Mouse (Mus musculus) CH12.LX (cell line): ENCODE measurements around the gene Thy1.

Experiments
- BHLHE40 ChIP-seq: IDR thresholded peaks from 2 replicates; pipeline ENCODE4 v1.6.1; 2011; ENCODE audit warnings: mild to moderate bottlenecking, low read depth, low read length, improper control_type of control experiment
- CTCF ChIP-seq, 2 experiments: IDR thresholded peaks in 1 of 2; conservative IDR thresholded peaks in 1 of 2; 2 replicates each; pipeline ENCODE4 v1.5.1; 2011 to 2012; ENCODE audit warnings: low read depth in 2 of 2, low read length in 2 of 2, improper control_type of control experiment in 1 of 2, inconsistent platforms in 1 of 2, mild to moderate bottlenecking in 1 of 2, moderate library complexity in 1 of 2
- EP300 ChIP-seq: IDR thresholded peaks from 2 replicates; pipeline ENCODE4 v1.6.1; 2011; ENCODE audit warnings: low read length, improper control_type of control experiment
- GABPA ChIP-seq: IDR thresholded peaks from 2 replicates; pipeline ENCODE4 v1.6.1; 2012; ENCODE audit warnings: low read depth, low read length, improper control_type of control experiment, inconsistent platforms; ENCODE audit not compliant: insufficient replicate concordance
- KAT2A ChIP-seq: IDR thresholded peaks from 2 replicates; pipeline ENCODE4 v1.6.1; 2012; ENCODE audit warnings: low read length, improper control_type of control experiment, inconsistent platforms; ENCODE audit not compliant: insufficient replicate concordance
- MYC ChIP-seq: IDR thresholded peaks from 2 replicates; pipeline ENCODE4 v1.6.1; 2011; ENCODE audit warnings: low read depth, mild to moderate bottlenecking, improper control_type of control experiment, low read length
- NRF1 ChIP-seq: IDR thresholded peaks from 2 replicates; pipeline ENCODE4 v1.6.1; 2014; ENCODE audit warnings: low read depth, mild to moderate bottlenecking, inconsistent platforms, low read length, improper control_type of control experiment, moderate library complexity
- POLR2A ChIP-seq: IDR thresholded peaks from 2 replicates; pipeline ENCODE4 v1.6.1; 2011; ENCODE audit warnings: low read depth, mild to moderate bottlenecking, improper control_type of control experiment, low read length
- RCOR1 ChIP-seq: conservative IDR thresholded peaks from 2 replicates; pipeline ENCODE4 v1.6.1; 2012; ENCODE audit warnings: low read depth, mild to moderate bottlenecking, inconsistent platforms, low read length, improper control_type of control experiment
- ZC3H11A ChIP-seq: IDR thresholded peaks from 2 replicates; pipeline ENCODE4 v1.6.1; 2012; ENCODE audit warnings: low read depth, mild to moderate bottlenecking, inconsistent platforms, low read length, improper control_type of control experiment

DNA sequence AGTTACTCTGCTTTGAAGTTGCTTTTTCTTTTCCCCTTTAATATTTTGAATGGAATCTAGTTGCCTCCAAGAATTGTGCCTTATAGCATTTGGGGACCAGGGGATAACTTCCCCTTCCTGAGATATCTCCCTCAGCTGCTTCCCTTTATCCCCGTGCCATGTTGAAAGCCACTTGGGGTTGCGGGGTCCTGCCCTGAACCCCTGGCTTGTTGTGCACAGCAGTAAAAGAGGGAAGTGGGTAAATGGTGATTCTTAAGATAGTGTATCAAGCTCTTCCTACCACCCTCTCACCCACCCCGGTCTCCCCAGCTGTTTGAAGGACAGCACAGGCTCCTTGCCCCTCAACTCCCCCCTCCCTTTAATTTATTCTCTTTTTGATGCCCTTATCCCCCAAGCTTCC, 51.6 kb downstream of the Thy1 start:
- TF ChIP-seq BHLHE40 (no peak), CTCF (conservative IDR thresholded peaks at IDR 0.05 in 1 of 2, IDR thresholded peaks at IDR 0.05 in 1 of 2; ENCODE audit: low read depth in 2 of 2, low read length in 2 of 2) (no peak), EP300 (no peak), NRF1 (no peak), POLR2A (no peak), KAT2A (no peak), MYC (no peak), RCOR1 (no peak), GABPA (no peak), ZC3H11A (no peak)
